Mouse (Mus musculus): Measurements from ENCODE around the gene Zbtb20.

DNA sequence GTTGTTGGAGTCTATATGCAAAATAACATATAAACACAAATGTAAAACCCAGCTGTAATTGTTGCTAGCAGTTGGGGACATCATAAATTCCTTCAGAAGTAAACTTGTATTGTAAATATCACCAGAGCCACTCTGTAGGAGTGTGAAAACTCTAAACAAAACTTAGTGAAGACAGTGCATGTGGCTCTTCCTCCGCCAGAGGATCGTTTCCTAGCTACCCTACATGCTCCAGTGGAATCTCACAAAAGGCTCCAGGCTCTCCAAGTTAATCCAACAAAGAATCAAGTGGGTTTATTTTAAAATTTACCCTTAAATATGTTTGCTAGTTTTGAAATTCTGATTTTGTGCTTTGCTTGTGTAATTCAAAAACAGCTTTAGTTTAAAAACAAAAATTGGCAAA is 296.5 kb downstream of the Zbtb20 start:
- TF ChIP-seq CTCF (IDR thresholded peaks at IDR 0.05; ENCODE audit: extremely low read depth, insufficient read length, insufficient replicate concordance, low read depth, low read length) (no peak), POLR2A (IDR thresholded peaks at IDR 0.05; ENCODE audit: low read depth, low read length) (no peak)

Data from small intestine, adult 2 months (tissue).